Mouse (Mus musculus) left cerebral cortex, postnatal 36 days (tissue): ENCODE results near the gene Daglb. TPM values are rescaled to one million over a fixed set of nuclear protein-coding genes. Genes with fewer than 3 reads are reported as not detected.

Experiments
- DNase-seq, 2 experiments: peaks; one replicate each; pipeline ENCODE4 v3.0.0; 2021 to 2022; ENCODE audit warnings: low spot score in 2 of 2, mixed read lengths in 1 of 2
- intact Hi-C: fragments of 180-260 bp; cut with DNase I; formaldehyde crosslinking; loops from one replicate; pipeline ENCODE4 v1.15.1; 2025
- total RNA-seq, 2 experiments: library from RNA; stranded (reverse); gene quantifications; 2 replicates each; pipeline ENCODE4 v1.2.3; 2021

The Daglb gene
- 10 to 100 TPM; 32.6 to 33.7 TPM for total RNA-seq

DNA sequence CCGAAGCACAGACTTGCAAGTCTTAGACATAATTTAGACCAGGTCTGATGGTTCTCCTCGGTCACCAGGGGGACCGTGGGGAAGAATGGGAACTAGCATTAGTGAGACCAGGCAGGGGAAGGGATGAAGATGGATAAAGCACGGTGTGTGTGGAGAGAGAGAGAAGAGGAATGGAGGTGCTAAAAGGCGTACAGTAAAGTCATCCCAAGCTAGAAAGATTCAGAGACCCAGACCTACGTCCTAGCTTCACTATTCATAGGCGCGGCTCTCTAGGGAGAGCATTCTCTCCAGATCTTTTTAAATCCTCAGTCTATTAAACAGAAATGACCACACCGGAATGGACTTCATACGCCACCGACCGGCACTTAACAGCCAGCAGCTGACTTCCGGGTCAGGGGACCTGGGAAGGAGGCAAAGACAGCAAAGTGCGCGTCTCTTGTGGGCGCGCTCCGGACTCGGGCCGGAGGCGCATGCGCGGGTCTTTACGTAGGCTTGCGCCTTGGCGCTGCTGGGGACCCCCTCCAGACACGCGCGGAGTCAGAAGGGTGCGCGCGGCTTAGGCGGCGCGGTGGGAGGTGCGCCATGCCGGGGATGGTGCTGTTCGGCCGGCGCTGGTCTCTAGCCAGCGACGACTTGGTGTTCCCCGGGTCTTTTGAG lies at the start of gene Daglb:
Gene Daglb, plus strand, starts transcription at position 485 of the 657 bp plus-strand sequence.
- intact Hi-C loops: no loop called here

DNA sequence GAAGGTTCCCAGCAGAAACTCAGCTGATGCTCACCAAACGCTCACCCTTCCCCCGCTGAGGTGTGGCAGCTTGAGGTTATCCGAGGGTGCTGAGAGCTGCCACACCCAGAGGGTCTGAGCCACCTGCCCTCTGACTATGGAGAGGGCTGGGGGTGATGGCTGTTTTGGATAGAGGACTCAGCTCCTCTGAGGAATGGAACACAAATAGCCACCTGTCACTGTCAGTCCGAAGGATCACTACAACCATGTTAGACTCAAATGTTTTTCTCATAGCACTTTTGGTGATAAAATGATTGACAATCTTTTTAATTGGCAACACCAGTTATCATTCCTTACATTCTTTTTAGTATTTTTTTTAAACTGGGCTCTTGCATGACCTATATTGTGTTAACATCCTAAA lies 42.9 kb upstream of the Daglb start:
- no peak for DNase-seq
- intact Hi-C loops: loop anchor here (5.0 kb wide), 1 partner anchor 89 kb away; no protein-coding TSS in a partner anchor

More for the DNA sequence above, at the start of gene Daglb:
- DNase-seq: peak; percentile 89 to 93

DNA sequence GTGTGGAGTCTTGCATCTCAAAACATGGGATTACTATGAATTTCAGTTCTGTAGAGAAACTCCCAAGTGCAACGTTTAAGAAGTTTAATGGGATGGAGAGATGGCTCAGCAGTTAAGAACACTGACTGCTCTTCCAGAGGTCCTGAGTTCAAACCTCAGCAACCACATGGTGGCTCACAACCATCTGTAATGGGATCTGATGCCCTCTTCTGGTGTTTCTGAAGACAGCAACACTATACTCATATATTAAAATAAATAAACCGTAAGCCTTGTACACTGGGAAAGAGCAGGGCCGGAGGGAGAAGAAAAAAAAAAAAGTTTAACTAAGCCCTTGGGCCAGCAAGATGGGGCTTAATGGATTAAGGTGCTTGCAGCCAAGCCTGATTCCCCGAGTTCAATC lies 41.4 kb upstream of the Daglb start:
- intact Hi-C loops: loop anchor here (5.0 kb wide), 1 partner anchor 91 kb away; no protein-coding TSS in a partner anchor
- no peak for DNase-seq

DNA sequence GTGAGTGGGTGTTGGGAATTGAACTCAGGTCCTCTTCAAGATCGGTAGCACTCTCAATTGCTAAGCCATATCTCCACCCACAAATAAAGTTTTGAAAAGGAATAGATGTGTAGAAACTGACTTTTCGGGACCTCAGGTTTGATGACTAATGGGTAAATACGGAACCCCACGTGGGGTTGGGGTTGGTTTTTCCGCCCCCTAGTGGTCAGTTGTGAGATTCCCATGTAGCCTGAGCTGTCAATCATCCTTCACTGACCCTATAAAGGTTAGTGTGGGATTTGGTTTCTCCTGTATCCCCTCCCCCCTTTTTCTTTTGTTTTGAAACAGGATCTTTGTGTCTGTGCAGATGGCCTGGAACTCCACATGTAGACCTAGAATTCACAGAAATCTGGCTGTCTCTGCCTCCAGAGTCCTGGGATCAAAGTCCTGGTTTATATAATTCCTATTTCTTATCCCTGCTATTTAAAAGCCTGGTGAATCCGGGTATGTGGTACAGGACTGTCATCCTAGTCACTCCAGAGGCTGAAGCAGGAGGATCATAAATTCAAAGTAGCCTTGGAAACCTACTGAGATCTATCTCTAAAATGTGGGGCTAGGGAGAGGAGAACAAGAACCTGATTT lies 40.4 kb upstream of the Daglb start:
- intact Hi-C loops: loop anchor here (5.0 kb wide), 1 partner anchor 92 kb away; no protein-coding TSS in a partner anchor

DNA sequence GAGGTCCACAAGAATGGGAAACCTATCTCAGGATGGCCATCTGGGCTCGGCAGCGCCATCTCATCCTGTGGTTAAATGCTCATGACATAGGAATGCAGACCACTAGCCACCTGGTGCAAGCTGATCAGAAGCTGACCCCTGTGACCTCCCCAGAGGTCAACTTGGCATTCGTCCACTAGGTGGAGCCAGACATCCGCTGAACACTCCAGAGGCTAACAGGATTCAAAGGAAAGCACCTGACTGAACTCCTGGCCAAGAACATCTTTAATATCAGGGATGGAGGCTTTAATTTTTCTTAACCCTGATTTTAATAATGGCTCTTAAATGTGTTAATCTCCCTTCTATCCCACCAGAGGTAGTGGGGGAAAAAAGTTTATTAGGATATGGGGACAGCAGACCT lies 30.0 kb upstream of the Daglb start:
- DNase-seq: peak; percentile 36 to 40
- intact Hi-C loops: no loop called here

More for the DNA sequence above, 40.4 kb upstream of the Daglb start:
- peak; percentile 18 to 23 for DNase-seq

DNA sequence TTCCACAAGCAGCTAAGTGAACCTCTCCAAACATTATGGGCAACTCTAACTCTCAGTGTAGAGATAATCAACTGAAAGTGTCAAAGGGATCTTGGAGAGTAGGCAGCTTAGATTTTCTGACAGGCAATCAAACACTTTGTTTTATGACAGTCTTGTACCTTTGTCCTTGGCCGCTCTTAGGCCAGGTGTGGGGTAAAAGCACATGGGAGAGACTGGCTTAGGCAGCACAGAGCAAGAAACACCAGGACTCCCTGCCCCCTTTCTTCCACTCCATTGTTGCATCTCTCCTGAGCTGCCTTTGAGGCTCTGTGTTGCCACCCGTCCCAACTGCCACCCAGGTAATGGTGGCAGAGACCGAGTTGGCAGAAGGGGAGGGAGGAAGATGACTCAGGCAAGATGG lies 23.1 kb upstream of the Daglb start:
- intact Hi-C loops: no loop called here
- no peak for DNase-seq

DNA sequence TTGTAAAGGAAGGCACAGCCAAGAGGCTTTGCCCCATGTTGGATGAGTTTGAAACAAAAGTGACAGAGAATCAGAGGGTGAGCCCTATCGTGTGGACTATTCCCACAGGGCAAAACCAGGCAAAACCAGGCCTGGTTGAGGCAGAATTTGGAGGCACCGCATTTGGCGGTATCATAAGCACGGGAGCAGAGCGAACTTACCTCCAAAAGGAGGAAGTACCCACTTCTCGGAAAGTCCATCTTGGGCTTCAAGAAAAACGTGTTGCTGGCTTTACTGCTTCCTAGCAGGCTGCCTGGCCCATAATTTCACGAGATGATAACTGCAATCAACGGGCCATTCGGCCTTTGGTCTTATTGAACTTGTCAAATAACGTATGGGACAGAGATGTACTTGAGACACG lies 22.6 kb upstream of the Daglb start:
- intact Hi-C loops: no loop called here
- DNase-seq: no peak

DNA sequence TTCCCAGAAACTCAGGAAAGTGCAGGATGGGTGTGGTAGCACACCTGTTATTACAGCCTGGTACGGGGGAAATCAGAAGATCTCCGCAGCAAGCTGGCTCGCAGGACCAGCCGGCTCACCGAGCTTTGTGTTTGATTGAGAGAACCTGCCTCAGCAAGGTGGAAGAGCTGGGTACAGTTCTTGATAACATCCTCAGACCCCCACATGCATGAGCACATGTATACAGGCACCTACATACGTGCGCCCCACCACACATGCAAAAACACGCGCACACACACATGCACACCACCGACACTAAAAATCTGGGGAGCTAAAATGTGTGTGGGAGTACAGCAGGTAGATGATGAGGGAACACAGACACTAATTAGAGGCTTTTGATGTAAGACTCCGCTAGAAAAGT lies 713 bp upstream of the Daglb start:
- DNase-seq: no peak
- intact Hi-C loops: no loop called here

DNA sequence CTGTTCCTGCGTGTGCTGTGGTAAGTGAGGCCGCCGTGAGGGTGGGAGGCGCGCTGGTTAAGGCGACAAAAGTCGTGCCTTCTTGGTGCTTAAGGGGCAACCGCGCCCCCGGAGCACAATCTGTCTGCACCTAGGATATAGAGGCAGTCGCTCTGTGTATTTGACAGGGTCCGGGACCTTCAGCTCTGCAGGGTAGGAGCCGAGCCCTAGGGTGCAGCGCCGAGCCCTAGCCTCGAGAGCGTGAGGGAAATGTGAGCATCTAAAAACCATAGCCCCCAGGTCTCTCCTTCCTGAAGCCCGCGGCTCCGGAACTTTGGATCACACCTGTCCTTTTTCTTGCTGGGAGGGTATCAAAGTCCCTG lies 354 bp downstream of the Daglb start:
- DNase-seq: no peak
- intact Hi-C loops: loop anchor here (5.0 kb wide), 1 partner anchor 43 kb away; no protein-coding TSS in a partner anchor

DNA sequence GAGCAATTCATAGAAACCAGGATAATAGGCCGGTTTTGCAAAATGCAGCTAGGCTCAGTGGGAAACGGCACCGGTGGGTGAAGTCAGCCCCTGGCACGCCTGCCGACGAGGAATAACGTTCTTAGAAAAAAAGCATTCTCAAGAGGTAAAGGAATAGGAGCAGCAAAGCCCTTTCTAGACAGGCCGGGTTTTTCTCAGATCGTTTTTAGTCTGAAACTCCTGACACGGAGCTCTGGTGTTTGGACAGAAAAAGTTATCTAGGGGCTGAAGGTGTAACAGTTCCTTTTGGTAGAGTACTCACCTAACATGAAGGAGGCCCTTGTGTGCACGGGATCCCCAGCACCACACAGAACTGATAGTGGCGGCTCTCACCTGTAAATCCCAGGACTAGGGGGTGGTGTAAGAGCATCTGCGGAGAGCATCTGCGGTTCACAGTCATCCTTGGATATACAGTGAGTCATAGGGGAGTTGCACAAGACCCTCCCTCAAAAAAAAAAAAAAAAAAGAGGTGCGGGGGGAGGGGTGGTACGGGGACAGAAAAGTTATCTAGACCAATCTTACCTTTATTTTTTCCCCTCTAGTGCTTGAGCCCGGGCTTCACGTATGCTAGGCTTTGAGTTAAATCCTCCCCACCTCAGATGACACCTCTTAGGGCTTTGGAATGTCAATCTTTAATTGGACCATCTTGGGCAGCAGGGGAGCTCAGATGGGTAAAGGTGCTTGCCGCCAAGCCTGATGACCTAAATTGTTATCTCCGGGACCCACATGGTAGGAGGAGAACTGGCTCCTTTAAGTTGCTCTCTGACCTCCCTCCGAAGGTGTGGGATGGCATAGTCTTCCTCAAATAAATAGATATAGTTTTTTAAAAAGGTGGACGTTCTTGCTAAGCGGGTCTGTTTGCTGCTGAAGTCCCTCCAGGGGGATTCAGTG lies 1.0 kb downstream of the Daglb start:
- intact Hi-C loops: loop anchor here (5.0 kb wide), 1 partner anchor 42 kb away; no protein-coding TSS in a partner anchor
- no peak for DNase-seq

DNA sequence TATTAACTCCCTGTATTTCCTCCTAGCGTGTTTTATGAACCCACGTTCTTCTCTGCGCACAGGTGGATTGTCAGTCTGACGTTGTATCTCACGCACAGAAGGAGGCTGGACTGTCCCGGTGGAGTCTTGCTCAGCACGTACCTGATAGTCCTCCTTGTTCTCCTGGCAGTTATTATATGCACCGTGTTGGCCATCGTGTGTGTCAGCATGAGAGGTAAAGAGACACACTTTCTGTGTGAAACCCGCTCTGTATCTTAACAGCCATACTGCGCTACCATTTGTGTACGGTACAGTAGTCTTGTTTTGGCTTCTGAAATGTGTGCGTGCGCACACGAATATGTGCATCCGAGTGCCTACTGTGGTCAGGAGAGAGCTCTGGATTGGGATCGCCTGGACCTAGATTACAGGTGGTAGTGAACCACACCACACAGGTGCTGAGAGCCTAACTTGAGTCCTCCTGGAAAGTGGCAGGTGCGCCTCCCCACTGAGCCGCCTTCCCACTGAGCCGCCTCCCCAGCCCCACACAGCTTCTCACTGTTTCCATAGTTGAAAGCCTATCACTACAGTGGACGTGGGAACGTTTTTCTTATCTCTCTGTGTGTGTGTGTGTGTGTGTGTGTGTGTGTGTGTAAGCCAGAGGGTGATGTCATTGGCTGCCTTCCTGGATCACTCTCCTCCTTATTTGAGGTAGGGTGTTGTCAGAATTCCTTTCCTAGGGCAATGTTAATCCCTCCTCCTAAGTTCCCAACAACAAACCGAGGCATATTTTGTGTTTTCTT lies 2.7 kb downstream of the Daglb start:
- intact Hi-C loops: loop anchor here (5.0 kb wide), 1 partner anchor 40 kb away; no protein-coding TSS in a partner anchor
- no peak for DNase-seq

DNA sequence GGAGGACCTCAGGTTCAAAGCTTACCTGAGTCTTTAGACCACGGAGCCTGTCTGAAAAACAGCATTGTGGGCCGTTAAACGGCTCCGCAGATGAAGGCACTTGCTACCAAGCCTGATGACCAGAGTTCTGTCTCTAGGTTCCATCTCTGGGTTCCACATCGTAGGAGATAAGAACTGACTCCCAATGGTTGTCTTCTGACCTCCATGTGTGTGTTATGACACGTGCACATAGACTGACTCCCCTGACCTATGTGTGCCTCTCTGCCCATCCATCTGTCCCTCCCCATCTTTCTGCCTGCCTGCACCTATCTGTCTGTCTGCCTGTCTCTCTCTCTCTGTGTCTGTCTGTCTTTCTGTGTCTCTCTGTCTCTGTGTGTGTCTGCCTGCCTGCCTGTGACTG lies 3.5 kb downstream of the Daglb start:
- intact Hi-C loops: loop anchor here (5.0 kb wide), 1 partner anchor 39 kb away; no protein-coding TSS in a partner anchor
- DNase-seq: no peak

DNA sequence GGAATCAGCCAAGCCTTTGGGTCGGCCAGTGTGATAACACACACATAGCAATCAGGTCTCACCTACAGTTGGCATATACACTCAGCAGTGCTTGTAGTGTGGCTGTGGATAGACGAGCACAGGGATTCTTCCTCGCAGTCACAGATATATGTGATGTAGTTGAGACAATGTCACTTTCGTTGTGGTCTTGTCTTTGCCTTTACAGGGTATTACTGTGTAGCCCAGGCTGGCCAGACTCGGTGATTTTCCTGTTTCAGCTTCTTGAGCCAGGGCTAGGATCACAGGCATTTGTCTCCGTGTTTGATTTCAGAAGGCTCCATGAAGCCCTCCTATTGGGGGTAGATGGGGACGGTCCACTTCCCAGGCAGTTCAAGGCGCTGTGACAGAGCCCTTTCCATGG lies 5.2 kb downstream of the Daglb start:
- intact Hi-C loops: loop anchor here (5.0 kb wide), 1 partner anchor 38 kb away; no protein-coding TSS in a partner anchor
- no peak for DNase-seq

DNA sequence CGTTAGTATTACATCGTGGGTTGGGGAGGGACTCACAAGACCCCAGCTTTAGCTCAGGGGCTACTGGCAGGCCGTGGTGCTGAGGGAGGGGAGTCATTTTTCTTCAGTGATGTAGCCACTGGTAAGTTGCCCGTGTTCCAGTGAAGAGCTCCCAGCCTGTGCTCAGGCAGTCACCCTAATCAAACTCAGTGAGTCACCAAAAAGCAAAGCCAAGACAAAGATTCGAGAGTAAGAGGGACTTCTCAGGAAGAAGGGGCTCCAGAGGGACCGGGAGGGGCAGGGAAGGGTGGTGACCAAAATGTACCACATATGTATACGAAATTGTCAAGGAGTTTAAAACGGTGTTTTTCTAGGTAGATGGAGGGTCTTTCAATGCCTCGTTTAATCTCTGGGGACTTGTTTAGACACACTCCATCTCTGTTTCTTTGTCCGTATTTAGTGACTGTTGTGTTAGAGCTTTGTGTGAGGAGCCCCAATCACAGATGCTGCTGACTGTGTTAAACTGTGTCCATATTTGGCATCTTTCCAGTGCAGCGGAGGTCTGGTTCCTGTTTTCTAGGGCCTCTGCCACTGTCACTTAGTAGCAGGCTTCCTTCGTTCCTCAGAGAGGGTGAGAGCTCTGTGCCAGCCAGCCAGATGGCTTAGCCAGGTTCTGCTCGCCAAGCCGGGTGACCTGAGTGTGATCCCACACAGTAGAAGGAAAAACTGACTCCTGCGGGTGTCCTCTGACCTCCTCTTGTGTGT lies 6.2 kb downstream of the Daglb start:
- DNase-seq: no peak
- intact Hi-C loops: no loop called here

DNA sequence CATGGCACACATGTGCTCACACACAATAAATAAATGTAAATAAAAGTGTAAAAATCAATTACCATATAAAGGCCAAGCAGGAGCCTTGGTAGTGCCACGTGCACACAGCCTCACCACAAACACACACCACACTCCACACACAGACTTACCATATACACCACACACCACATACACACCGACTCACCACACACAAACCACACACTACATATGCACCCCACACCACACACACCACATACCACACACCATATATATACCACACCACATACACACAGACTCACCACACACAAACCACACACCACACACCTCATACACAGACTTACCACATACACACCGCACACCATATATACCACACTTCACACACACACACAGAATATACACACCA lies 6.8 kb downstream of the Daglb start:
- intact Hi-C loops: no loop called here
- DNase-seq: no peak

DNA sequence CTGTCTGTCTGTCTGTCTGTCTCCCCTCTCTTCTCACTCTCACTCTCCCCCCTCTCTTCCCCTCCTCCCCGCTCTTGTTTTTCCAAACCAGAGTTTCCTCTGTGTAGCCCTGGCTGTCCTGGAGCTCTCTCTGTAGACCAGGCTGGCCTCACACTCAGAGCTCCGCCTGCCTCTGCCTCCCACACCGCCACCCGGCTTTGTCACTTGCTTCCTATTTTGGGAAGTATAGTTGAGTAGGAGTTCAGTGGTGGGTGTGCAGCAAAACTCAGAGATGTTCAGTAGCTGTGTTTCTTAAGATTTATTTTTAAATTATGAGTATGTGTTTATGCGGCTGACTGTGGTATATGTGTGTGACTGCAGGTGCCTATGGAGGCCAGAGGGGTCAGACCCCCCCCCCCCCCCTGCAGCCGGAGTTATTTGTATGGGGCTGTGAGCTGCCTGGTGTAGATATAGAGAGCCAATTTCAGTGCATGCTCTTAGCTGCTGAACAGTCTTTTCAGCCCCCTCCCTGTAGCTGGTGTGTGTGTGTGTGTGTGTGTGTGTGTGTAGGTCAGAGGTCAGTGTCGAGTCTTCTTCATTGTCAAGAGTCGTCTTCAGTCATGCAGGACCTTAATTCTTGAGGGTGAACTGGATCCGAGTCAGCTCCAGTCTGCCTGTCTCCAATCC lies 7.7 kb downstream of the Daglb start:
- DNase-seq: peak; percentile 68 to 78
- intact Hi-C loops: no loop called here

DNA sequence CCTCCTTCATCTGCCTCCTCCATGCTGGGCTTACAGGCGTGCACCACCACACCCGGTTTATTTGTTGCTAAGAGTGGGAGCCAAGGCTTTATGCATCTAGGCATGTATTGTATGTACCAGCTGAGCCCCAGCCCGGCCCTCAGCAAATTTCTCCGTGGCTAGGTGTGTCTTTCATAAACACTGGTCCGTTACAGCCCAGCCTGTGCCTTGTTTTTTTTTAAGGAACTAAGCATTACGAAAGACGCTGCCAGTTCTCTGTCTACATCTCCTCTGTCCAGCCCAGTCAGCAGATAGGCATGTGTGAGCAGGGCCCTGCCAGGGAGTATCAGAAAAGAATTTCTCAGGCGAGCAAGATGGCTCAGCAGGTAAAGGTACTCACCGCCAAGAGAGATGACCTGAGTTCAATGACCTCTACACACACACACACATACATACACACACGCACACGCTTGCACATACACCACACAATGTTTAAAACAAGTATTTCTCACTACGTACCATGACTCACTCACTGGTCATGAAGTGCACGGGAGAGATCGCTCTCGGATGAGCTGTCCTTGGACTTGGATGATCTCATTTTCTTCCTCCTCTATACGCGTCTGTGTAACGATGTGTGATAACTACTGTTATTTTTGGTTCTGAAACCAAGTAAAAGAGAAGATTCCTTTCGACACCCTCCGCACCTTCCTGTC lies 10.9 kb downstream of the Daglb start:
- intact Hi-C loops: no loop called here
- no peak for DNase-seq

DNA sequence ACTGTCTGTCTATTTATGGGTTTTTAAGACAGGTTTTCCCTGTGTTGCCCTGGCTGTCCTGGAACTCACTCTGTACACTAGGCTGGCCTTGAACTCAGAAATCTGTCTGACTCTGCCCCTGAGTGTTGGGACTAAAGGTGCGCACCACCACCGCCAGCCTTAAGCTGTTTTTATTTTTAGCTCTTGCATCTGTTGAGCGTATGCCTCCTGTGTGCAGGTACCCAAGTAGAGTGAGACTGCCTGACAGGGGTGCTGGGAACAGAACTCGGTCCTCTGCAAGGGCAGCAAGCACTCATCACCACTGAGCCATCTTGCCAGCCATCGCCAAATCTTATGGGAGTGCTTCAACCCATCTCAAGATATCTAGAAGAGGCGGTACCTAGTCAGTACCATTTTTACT lies 11.6 kb downstream of the Daglb start:
- no peak for DNase-seq
- intact Hi-C loops: no loop called here
